9 mouse cellular contexts compared by ENCODE assay signal in genomic region chr1:73986268-73987045, GRCm38 (mm10).
DNase-seq lines count a peak whose midpoint lies in the region; ATAC-seq and TF ChIP-seq lines count a peak whose summit lies in the region.
"Had no signal": no experiment of that assay in that cellular context is flagged by ENCODE, and none has a peak within 500 bp of the region (broad histone marks: within the 10 kb centered on the region; RNA-seq: fewer than 3 reads in every experiment).

No protein-coding gene starts in this region.

- 63% methylated on average over 6 of the region's 6 CpGs for WGBS in liver, adult 2 months
- 35% methylated on average over 6 of the region's 6 CpGs for WGBS in liver, embryonic 11.5 days
- WGBS in heart, embryonic 13.5 days = 46% methylated on average over 6 of the region's 6 CpGs
- 46% methylated on average over 6 of the region's 6 CpGs for WGBS in liver, embryonic 14.5 days (ENCODE audit: insufficient replicate concordance)
- 42% methylated on average over 6 of the region's 6 CpGs for WGBS in stomach, postnatal 0 days

- TF ChIP-seq EP300 in liver, embryonic 14.5 days (IDR thresholded peaks at IDR 0.05; ENCODE audit: low read depth) = no peak
- TF ChIP-seq EP300 in stomach, postnatal 0 days (optimal IDR thresholded peaks at IDR 0.05) = no peak

- H3K4me3 ChIP-seq in liver, adult 2 months (ENCODE audit: insufficient read depth, low read depth, low read length) = no peak overlapping the region
- H3K4me3 ChIP-seq in liver, embryonic 11.5 days (ENCODE audit: low read depth, low read length) = no peak overlapping the region
- no peak overlapping the region for H3K4me3 ChIP-seq in heart, embryonic 13.5 days
- H3K4me3 ChIP-seq in liver, embryonic 14.5 days (ENCODE audit: insufficient read depth in 1 of 2, low read depth in 2 of 2, low read length in 2 of 2) = no peak overlapping the region
- H3K4me3 ChIP-seq in stomach, postnatal 0 days (ENCODE audit: low read depth, low read length) = no peak overlapping the region
- H3K4me3 ChIP-seq: heart, embryonic 15.5 days had no signal

- TF ChIP-seq CTCF in liver, adult 2 months (IDR thresholded peaks at IDR 0.05; ENCODE audit: low read depth, low read length) = 0 out of 2 replicates have a peak, but pooled peaks have one; percentile 34
- TF ChIP-seq CTCF in liver, embryonic 14.5 days (IDR thresholded peaks at IDR 0.05; ENCODE audit: low read depth) = peak; percentile 71
- TF ChIP-seq CTCF in stomach, postnatal 0 days (IDR thresholded peaks at IDR 0.05; ENCODE audit: low read depth) = peak; percentile 86

- H3K36me3 ChIP-seq in liver, adult 2 months (ENCODE audit: control insufficient read depth, insufficient read depth, low read length) = peaks cover 62% of the 10 kb centered on the region
- no peaks in the 10 kb centered on the region; the same call in 1 of the 2 replicates for H3K36me3 ChIP-seq in liver, embryonic 11.5 days (ENCODE audit: control insufficient read depth, insufficient read depth, low read length)
- H3K36me3 ChIP-seq in heart, embryonic 13.5 days = peaks cover 85% of the 10 kb centered on the region
- peaks cover 25% of the 10 kb centered on the region for H3K36me3 ChIP-seq in liver, embryonic 14.5 days (replicated peaks; ENCODE audit: control insufficient read depth, insufficient read depth, low read depth)
- H3K36me3 ChIP-seq in stomach, postnatal 0 days (ENCODE audit: control insufficient read depth, insufficient read depth, low read length) = peaks cover 24% of the 10 kb centered on the region

- no peaks in the 10 kb centered on the region for H3K27me3 ChIP-seq in liver, adult 2 months (ENCODE audit: control insufficient read depth, insufficient read depth, low read length)
- no peaks in the 10 kb centered on the region for H3K27me3 ChIP-seq in liver, embryonic 11.5 days (replicated peaks; ENCODE audit: control insufficient read depth, insufficient read depth, low read length)
- no peaks in the 10 kb centered on the region for H3K27me3 ChIP-seq in heart, embryonic 13.5 days (replicated peaks)
- H3K27me3 ChIP-seq in liver, embryonic 14.5 days (ENCODE audit: control insufficient read depth, insufficient read depth, low read length) = no peaks in the 10 kb centered on the region
- H3K27me3 ChIP-seq in stomach, postnatal 0 days (ENCODE audit: control insufficient read depth, insufficient read depth, low read length) = no peaks in the 10 kb centered on the region
- H3K27me3 ChIP-seq: heart, embryonic 15.5 days had no signal

- H3K27ac ChIP-seq in liver, adult 2 months (replicated peaks; ENCODE audit: insufficient read depth, low read depth, low read length) = no peak overlapping the region
- no peak overlapping the region for H3K27ac ChIP-seq in liver, embryonic 11.5 days (ENCODE audit: low read depth, low read length)
- no peak overlapping the region for H3K27ac ChIP-seq in heart, embryonic 13.5 days (replicated peaks)
- H3K27ac ChIP-seq in liver, embryonic 14.5 days = no peak overlapping the region
- H3K27ac ChIP-seq in stomach, postnatal 0 days (replicated peaks) = no peak overlapping the region

- H3K4me2 ChIP-seq in liver, embryonic 11.5 days = no peak overlapping the region
- no peak overlapping the region for H3K4me2 ChIP-seq in heart, embryonic 13.5 days
- no peak overlapping the region for H3K4me2 ChIP-seq in liver, embryonic 14.5 days (ENCODE audit: low read depth)
- H3K4me2 ChIP-seq in stomach, postnatal 0 days (replicated peaks; ENCODE audit: low read depth) = no peak overlapping the region
- H3K4me2 ChIP-seq: heart, embryonic 15.5 days had no signal

- peak; percentile 54 to 81 for DNase-seq in adrenal gland, adult (ENCODE audit: inconsistent age in 2 of 2, low spot score in 1 of 2)
- no peak for DNase-seq in adrenal gland, postnatal 4 days (ENCODE audit: low spot score in 2 of 2)
- DNase-seq in liver, adult 2 months (ENCODE audit: extremely low read depth, low read depth, low spot score) = peak; percentile 44
- DNase-seq in liver, embryonic 11.5 days (ENCODE audit: low spot score) = no peak
- peak; percentile 60 for DNase-seq in c-Kit-positive CD71-positive TER-119-positive erythroid progenitor cells, embryonic 14.5 days (ENCODE audit: low spot score)
- peak in 2 of 3 experiments; percentile 31 to 32 for DNase-seq in liver, embryonic 14.5 days (ENCODE audit: low read depth in 3 of 3, low spot score in 3 of 3)
- peak; percentile 55 for DNase-seq in stomach, postnatal 0 days (ENCODE audit: low spot score)

- no peak for ATAC-seq in liver, embryonic 11.5 days (replicated peaks; ENCODE audit: low FRiP score)
- no peak for ATAC-seq in heart, embryonic 13.5 days (ENCODE audit: extremely low read depth, insufficient number of reproducible peaks, low FRiP score, low TSS enrichment)
- no peak for ATAC-seq in liver, embryonic 14.5 days (ENCODE audit: insufficient read depth)
- ATAC-seq in stomach, postnatal 0 days (ENCODE audit: low FRiP score, low TSS enrichment) = 0 out of 2 replicates have a peak, but pooled peaks have one; percentile 28

- no peaks in the 10 kb centered on the region; the same call in 1 of the 2 replicates for H3K79me2 ChIP-seq in liver, adult 2 months (ENCODE audit: control insufficient read depth, insufficient read depth, low read length)

- peaks cover 4% of the 10 kb centered on the region for H3K4me1 ChIP-seq in liver, adult 2 months (ENCODE audit: control insufficient read depth, insufficient read depth, low read length)
- H3K4me1 ChIP-seq in liver, embryonic 11.5 days (replicated peaks; ENCODE audit: control insufficient read depth, insufficient read depth, low read length) = no peaks in the 10 kb centered on the region
- peaks cover 23% of the 10 kb centered on the region for H3K4me1 ChIP-seq in heart, embryonic 13.5 days
- no peaks in the 10 kb centered on the region for H3K4me1 ChIP-seq in liver, embryonic 14.5 days (replicated peaks; ENCODE audit: control insufficient read depth in 2 of 2, insufficient read depth in 2 of 2, low read length in 1 of 2)
- no peaks in the 10 kb centered on the region for H3K4me1 ChIP-seq in stomach, postnatal 0 days (replicated peaks; ENCODE audit: control insufficient read depth, insufficient read depth)

- no peak overlapping the region for H3K9ac ChIP-seq in liver, adult 2 months (ENCODE audit: low read depth, low read length)
- H3K9ac ChIP-seq in liver, embryonic 11.5 days (ENCODE audit: low read depth, low read length) = no peak overlapping the region
- peak overlapping the region; percentile 44; the same call in 1 of the 2 replicates for H3K9ac ChIP-seq in heart, embryonic 13.5 days
- H3K9ac ChIP-seq in liver, embryonic 14.5 days (replicated peaks) = no peak overlapping the region
- H3K9ac ChIP-seq in stomach, postnatal 0 days (ENCODE audit: low read length) = no peak overlapping the region
- H3K9ac ChIP-seq: heart, embryonic 15.5 days had no signal

- TF ChIP-seq POLR2A in liver, adult 2 months (IDR thresholded peaks at IDR 0.05; ENCODE audit: extremely low read depth, insufficient read depth, low read length) = no peak

- no peaks in the 10 kb centered on the region for H3K9me3 ChIP-seq in liver, embryonic 11.5 days (ENCODE audit: control insufficient read depth, low read length)
- no peaks in the 10 kb centered on the region for H3K9me3 ChIP-seq in heart, embryonic 13.5 days
- H3K9me3 ChIP-seq in liver, embryonic 14.5 days (ENCODE audit: control insufficient read depth, low read length) = no peaks in the 10 kb centered on the region
- no peaks in the 10 kb centered on the region for H3K9me3 ChIP-seq in stomach, postnatal 0 days (ENCODE audit: control insufficient read depth, low read length)
- H3K9me3 ChIP-seq: heart, embryonic 15.5 days had no signal

Comparison
In these comparisons a context has a peak if more than half of its experiments do, and no peak if none do; other contexts are left out.
1. DNase-seq: peak in adrenal gland, adult (2 of 2), liver, adult 2 months (single experiment), c-Kit-positive CD71-positive TER-119-positive erythroid progenitor cells, embryonic 14.5 days (single experiment), liver, embryonic 14.5 days (2 of 3) and stomach, postnatal 0 days (single experiment); none in adrenal gland, postnatal 4 days (0 of 2) and liver, embryonic 11.5 days (single experiment).
2. CTCF ChIP-seq: peak in every context shown above with its lines; median percentile 86 in stomach, postnatal 0 days; 71 in liver, embryonic 14.5 days; 34 in liver, adult 2 months.